Mouse (Mus musculus): Measurements from ENCODE around the gene Rfwd3. TPM values are rescaled to one million over a fixed set of nuclear protein-coding genes. Genes with fewer than 3 reads are reported as not detected.
A peak's percentile ranks its signal among the peaks of the same experiment; 100 is the strongest.
"Not testable (repeated sequence)": the region's sequence is repeated elsewhere in the genome, so short reads cannot be mapped to it uniquely, and the experiment has no call there.

The Rfwd3 gene
- 38.3 and 42.1 TPM in 2 replicates for polyA plus RNA-seq (2015; fragmentation: Nextera tagmentation; extraction: Ambion mirVana)

GRCm38 (mm10) chr8:111299821-111300568 lies at the start of gene Rfwd3:
TSS of gene Rfwd3 (minus strand) at chr8:111300222.
- DNase-seq (ENCODE audit: low spot score): peak; percentile 92

GRCm38 (mm10) chr8:111343225-111343624 lies 43.2 kb upstream of the Rfwd3 start:
- peak; percentile 75 for DNase-seq (ENCODE audit: low spot score)

GRCm38 (mm10) chr8:111340186-111340585 lies 40.2 kb upstream of the Rfwd3 start:
- no peak for DNase-seq (ENCODE audit: low spot score)

- DNase-seq (ENCODE audit: low spot score): no peak
These were observed 38.6 kb upstream of the Rfwd3 start for GRCm38 (mm10) chr8:111338370-111339208.

GRCm38 (mm10) chr8:111337890-111338347 lies 37.9 kb upstream of the Rfwd3 start, which contains the start of gene Mlkl:
TSS of gene Mlkl (minus strand) at chr8:111338177.
- peak; percentile 8 for DNase-seq (ENCODE audit: low spot score)

- DNase-seq (ENCODE audit: low spot score): no peak
These were observed 37.4 kb upstream of the Rfwd3 start for GRCm38 (mm10) chr8:111337311-111337889.

- DNase-seq (ENCODE audit: low spot score): no peak
These were observed 36.7 kb upstream of the Rfwd3 start for GRCm38 (mm10) chr8:111336692-111337091.

GRCm38 (mm10) chr8:111325222-111325790 lies 25.3 kb upstream of the Rfwd3 start:
- no peak for DNase-seq (ENCODE audit: low spot score)

GRCm38 (mm10) chr8:111314729-111315128 lies 14.7 kb upstream of the Rfwd3 start:
- no peak for DNase-seq (ENCODE audit: low spot score)

- DNase-seq (ENCODE audit: low spot score): not testable (repeated sequence)
These were observed 13.9 kb upstream of the Rfwd3 start for GRCm38 (mm10) chr8:111313961-111314360.

- DNase-seq (ENCODE audit: low spot score): no peak
These were observed 12.7 kb upstream of the Rfwd3 start for GRCm38 (mm10) chr8:111312758-111313162.

- not testable (repeated sequence) for DNase-seq (ENCODE audit: low spot score)
These were observed 10.0 kb upstream of the Rfwd3 start for GRCm38 (mm10) chr8:111310006-111310405.

- DNase-seq (ENCODE audit: low spot score): no peak
These were observed 5.2 kb upstream of the Rfwd3 start for GRCm38 (mm10) chr8:111305031-111305730.

GRCm38 (mm10) chr8:111304359-111304758 lies 4.3 kb upstream of the Rfwd3 start:
- DNase-seq (ENCODE audit: low spot score): no peak

- DNase-seq (ENCODE audit: low spot score): not testable (repeated sequence)
These were observed 3.2 kb upstream of the Rfwd3 start for GRCm38 (mm10) chr8:111303076-111303803.

- DNase-seq (ENCODE audit: low spot score): peak; percentile 10
These were observed 850 bp upstream of the Rfwd3 start for GRCm38 (mm10) chr8:111300597-111301546.

- peak; percentile 64 for DNase-seq (ENCODE audit: low spot score)
These were observed 630 bp downstream of the Rfwd3 start for GRCm38 (mm10) chr8:111299363-111299820.

- no peak for DNase-seq (ENCODE audit: low spot score)
These were observed 2.0 kb downstream of the Rfwd3 start for GRCm38 (mm10) chr8:111298011-111298410.

- DNase-seq (ENCODE audit: low spot score): no peak
These were observed 8.3 kb downstream of the Rfwd3 start for GRCm38 (mm10) chr8:111291733-111292132.

All from thymus, postnatal 0 days (tissue).